Mouse (Mus musculus): ENCODE measurements around the gene Trim30a.

DNA sequence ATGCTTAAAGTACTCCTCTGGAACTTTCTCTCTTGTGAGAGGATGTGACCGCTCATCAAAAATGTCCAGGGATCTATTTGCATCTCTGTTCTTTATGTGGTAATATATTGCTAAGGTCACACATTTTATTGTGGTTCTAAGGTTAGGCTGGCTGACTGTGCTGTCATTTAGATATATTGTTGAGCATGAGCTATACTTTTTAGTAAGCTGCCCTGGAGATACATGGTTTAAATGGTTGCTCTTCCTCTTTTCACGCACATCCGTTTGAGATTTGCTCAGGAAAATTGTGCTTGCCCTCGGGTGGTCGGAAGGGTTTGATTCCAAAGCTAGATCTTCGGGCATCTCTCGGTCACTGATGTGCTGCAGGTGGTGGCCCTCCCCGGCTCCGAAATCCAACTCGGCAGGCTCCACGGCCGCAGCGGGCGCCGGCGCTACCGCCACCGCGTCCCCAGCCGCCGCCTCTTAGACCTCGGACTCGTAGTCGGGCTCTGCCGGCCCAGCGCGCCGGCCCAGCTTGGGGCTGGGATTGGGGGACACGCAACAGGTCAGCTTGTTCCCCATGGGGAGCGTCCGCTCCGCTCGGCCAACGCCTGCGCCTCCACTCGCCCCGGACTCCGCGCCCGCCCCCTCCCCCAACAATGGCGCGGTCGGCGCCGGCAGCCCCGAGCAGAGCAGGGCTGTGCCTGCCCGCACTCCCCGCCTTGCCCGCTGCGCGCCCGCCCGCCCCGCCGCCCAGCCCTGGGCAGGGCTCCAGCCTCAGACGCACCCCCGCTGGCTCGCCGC lies 36.8 kb upstream of the Trim30a start:
- TF ChIP-seq CTCF (IDR thresholded peaks at IDR 0.05; ENCODE audit: extremely low read depth, insufficient read depth, low read length) = no peak
- no peak for TF ChIP-seq POLR2A (IDR thresholded peaks at IDR 0.05; ENCODE audit: extremely low read depth, insufficient read depth, low read length)
